Mouse (Mus musculus): ENCODE measurements around the gene Ccs.
"Not testable (repeated sequence)": the region's sequence is repeated elsewhere in the genome, so short reads cannot be mapped to it uniquely, and the experiment has no call there.

Ccs gene

DNA sequence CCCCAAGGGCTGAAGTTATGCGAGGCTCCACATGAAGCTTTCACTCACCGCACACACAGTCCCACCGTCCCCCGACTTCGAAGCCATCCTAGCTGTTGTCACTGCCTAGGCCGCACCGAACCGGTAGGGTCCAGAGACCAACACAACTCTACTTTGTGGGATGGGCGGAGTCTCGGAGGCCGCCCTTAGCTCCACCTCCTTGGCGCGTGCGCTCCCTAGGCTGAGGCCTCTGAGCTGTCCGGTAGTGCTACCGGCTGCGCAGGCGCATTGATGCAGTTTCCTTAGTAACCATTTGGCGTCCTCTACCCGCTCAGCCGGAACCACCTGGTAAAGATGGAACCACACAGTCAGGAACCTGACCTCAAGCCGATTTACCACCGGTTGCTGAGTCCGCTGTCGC, at the start of gene Ccs, which contains the start of gene Ccdc87:
TSS of gene Ccs (minus strand) at position 184 of the 400 bp plus-strand sequence.
TSS of gene Ccdc87 (plus strand) at position 218 of the 400 bp plus-strand sequence.
- DNase-seq: peak; percentile 95

DNA sequence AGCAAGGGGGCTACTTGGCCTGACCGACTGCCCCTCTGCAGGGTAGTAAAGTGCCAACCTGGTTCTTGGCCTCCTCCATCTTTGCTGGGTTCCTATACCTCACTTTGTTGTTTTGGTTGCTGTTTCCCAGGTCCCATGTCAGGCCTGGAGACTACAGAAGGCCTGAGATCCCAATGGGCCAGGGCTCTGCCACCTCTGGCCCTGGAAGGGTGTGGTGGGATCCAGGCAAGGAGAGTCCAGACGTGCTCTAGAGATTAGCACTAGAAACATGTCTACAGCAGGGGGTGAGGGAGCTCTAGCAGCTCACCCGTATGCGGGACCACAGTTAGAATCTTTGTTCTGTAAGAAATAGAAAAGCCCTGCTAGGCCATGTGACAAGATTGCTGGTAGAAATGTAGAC, 44.8 kb upstream of the Ccs start:
- DNase-seq: no peak

DNA sequence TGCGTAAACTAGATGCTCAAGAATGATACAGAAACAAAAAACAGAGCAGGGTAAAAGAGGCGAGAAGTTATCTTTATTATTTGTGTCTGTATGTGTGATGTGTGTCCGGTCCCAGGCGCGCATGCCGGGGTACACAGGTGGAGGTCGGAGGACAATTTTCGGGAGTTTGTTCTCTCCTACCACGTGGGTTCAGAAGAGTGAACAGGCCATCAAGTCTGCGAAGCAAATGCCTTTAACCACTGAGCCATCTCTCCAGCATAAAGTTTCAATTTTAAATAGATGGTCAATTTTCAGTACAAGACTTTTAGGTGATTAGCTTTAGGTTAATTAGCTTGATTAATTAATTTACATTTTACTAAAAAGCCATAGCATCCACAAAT, 40.2 kb upstream of the Ccs start:
- DNase-seq: no peak

DNA sequence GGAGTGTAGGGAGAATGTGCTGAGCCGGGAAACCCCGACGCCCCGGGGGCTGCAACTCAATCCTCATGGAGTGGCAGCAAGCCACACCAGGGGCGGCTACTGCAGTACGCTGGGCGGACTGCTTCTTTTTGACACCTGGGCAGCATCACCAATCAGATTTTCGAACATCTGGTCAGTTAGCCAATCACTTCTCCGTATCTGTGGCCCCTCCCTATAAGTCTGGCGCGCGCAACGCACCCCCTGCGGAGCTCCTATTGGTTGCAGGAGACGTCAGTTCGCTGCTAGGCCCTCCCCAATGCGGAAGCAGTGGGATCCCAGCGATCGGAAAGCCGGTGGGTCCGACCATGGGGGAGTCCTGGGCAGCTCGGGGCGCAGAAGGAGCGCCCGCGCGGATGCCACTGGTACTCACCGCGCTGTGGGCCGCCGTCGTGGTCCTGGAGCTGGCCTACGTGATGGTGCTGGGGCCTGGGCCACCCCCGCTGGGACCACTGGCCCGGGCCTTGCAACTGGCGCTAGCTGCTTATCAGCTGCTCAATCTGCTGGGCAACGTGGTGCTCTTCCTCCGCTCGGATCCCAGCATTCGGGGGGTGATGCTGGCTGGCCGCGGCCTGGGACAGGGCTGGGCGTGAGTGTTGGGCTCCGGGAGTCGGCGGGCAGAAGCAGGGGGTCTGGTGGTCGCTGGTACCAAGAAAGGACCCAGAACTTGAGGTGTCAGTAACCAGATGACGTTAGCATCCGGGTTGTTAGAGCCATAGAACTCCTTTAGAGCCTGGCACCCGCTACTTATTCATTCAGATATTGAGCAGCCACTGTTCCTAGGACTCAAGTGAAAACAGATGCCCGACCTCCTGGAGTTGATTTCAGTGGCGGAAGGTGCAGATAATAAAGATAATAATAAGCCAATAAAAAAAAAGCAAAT, 39.5 kb upstream of the Ccs start, which contains the start of gene Zdhhc24:
TSS of gene Zdhhc24 (plus strand) at position 264 of the 919 bp plus-strand sequence.
- peak; percentile 93 for DNase-seq

DNA sequence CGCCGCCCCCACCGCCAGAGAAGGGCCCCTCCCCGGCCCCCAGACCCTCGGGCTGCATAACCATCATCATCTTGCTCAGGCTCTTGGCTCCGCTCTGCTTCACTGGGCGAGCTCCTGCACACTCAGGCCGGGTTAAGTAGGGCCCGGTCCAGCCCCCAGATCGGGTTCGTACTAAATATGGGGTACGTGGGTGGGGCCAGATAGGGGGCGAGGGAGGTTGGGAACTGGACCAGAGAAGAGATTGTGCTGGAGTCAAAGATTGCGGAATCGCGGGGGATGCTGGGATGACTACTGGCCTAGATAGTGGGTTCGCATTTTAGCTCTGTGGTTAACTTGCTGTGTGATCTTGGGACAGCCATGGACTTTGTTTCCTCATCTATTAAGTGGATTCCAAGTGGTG, 38.7 kb upstream of the Ccs start, which contains the start of gene Actn3:
TSS of gene Actn3 (minus strand) at position 125 of the 400 bp plus-strand sequence.
- DNase-seq: no peak

DNA sequence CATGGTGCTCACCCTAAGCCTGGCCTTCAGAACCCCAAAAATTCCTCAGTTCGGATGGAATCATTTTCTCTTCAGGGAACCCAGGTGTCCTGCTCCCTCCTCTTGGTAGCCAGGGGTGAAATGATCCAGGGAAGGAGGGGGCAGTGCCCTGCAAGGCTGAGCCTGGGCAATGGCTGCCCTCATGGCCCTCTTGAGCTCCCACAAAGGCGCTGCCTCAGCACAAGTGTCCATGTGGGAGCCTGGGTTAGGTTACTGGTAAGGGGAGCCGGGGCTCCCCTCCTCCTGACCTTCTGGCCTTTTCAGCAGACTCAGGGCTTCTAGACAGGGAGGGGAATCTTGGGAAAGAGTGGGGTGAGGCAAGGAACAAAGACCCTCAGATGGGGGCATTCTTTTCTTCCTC, 37.6 kb upstream of the Ccs start:
- DNase-seq: no peak

DNA sequence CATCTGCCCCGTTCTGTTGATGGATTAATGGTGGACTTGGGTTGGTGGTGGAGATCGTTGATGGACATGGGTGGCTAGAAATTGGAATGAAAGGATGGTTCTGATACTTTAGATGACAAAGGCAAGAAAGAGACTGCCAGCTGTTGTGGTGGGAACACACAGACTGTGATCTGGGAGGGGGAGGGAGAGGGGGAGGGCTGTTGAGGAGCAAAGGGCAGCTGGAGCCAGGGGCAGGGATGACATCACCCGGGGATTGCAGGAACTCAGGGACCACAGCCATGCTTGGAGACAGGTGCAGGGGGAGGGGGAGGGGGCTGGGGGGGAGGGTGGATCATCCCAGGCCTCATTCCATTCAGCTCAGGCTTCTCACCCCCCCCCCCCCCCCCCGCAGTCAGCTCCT, 37.1 kb upstream of the Ccs start:
- no peak for DNase-seq

DNA sequence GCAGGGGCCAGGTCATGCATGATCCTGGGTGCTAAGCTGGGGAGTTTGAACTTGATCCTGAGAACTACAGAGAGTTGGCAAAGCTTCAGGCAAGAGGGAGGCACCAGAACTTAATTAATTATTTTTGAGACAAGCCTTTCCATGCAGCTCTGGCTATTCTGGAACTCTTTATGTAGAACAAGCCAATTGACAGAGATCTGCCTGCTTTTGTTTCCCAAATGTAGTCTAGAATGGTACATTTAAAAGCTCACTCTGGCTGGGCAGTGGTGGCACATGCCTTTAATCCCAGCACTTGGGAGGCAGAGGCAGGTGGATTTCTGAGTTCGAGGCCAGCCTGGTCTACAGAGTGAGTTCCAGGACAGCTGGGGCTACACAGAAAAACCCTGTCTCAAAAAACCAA, 35.5 kb upstream of the Ccs start:
- not testable (repeated sequence) for DNase-seq

DNA sequence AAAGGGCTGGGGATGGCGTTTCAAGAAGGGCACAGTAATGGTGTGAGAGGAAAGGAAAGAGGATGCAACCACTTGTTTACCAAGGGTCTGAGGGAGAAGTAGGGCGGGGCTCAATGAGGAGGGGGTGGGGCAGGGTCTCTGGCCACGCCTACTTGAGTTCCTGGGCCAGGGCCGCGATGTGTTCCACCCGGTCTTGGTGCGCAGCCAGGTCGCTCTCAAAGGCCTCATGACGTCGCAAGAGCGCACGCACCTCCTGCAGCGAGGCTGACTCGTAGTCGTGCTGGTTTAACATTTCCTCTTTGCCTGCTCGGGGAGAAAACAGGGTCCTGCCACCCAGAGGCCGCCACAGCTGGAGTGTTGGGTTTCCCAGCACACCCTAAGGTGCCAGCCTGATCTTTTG, 26.0 kb upstream of the Ccs start:
- DNase-seq: no peak

DNA sequence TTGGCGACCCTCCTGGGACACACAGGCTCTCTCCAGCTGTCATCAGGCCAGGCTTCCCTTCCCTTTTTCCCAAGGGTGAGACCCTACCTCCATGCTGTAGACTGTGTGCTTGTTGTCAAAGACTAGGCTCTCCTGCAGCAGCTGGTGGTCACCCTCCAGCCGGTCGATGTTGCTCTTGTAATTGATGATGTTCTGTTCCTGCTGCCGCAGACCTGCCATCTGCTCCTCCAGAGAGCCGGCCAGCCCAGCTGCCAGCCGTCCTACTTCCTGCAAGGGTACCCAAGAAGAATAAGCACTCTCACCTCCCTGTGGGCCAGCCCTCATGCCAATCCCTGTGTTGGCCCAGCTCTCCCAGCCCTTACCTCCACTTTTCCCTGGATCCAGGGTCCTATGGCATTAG, 23.9 kb upstream of the Ccs start:
- DNase-seq: no peak

DNA sequence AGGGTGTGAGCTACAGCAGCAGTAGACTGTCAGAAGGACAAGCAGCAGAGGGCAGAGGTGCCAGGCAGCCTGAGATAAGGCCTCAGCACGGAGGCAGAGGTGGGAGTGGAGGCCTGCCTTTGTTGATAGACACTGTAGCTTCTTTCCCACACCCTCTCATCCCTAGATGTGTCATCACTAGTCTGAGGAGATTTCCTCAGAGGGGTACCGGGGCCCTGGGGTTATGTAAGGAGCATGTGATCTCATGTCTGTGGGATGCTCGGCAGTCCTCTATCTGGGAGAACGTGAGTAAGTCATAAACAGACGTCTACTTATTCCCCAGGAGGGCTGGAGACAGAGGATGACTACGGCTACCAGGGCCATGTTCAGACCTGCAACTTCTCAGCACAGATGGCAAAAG, 19.9 kb upstream of the Ccs start:
- DNase-seq: no peak

DNA sequence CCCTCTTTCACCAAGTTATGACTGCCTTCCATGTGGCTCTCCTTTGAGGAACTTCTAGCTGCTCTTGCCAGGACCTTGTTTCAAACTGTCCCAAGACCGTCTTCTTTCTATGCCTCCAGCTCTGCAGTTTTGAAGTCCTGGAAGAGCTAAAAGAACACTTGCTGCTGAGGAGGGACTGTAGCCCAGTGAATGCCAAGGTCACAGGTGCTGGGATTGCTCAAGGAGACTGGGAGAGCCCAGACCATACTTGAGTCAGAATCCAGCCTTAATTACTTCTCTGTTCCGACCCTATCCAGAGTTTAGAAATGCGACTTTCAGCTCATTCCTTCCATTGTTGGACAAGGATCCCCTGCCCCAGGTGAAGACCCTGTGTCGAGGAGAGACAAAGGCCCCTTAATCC, 16.8 kb upstream of the Ccs start:
- DNase-seq: no peak

DNA sequence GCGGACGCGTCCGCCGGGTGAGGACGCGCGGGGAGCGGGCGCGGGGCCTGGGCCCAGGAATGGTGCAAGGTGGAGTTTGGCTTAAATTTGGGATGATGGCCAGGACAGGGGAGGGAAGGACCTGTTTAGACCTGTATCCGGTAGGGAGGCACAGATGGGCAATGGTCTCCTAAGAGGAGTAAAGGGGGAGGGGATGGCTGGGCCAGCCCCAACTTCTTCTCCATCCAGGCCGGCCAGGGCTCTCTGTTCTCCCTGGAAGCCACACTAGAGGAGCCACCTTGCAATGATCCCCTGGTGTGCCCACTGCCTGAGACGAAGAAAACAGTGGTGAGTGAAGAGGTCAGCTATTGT, 16.3 kb upstream of the Ccs start:
- no peak for DNase-seq

DNA sequence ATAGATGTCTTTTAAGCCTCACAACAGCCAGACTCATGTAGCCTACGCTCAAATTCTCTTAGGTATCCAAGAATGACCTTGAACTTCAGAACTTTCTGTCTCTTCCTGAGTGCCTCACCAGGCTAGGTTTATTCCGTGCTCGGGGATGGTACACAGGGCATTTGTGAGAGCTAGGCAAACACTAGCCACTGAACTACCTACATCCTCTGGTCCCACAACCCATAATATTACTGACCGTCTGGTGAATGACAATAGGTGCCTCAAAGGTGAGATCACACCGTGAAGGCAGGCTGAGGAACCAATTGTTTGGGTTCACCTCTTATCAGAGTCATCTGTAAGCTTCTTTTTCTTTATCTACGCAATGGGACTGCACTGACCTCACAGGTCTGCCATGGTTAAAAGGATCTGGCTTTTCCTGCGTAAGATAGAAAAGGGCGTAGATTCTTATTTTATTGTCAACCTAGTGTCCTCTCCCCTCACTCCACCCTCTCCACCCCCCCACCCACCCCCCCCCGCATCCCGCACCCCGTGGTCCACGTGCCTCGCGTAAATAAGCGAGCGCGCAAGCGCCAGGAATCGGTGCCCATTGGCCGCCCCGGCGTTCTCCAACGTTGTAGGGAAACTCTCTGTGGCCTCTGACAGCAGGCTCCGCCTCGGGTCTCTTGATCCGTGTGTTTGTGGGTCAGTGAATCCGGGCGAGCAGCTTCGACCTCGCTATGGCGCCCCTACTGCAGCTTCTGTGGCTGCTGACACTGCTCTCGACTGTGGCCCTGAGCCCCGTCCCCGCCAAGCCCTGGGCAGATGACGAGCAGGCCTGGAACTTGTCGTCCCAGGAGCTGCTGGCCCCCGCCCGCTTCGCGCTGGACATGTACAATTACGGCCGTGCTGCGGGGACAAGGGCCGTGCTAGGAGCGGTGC, 15.7 kb upstream of the Ccs start, which contains the start of gene Ctsf:
TSS of gene Ctsf (plus strand) at position 579 of the 918 bp plus-strand sequence.
- DNase-seq: peak; percentile 92

DNA sequence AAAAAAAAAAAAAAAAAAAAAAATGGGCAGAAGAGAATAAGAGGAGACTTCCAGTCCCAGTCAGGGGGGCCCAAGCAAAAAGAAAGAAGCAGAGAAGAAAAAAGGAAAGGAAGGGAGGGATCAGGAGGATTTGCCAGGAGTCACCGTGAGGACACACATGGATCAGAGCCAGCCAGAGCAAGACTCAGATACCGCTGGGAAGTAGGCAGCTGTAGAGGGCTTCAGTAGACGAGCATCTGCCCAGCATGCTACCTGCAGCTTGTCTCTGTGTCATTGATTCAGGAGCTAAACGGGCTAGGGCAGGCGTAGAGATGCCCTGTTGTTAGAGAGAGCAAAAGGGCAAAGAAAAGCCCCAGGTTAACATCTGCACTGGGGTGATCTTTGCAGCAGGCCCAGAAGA, 11.1 kb upstream of the Ccs start:
- DNase-seq: no peak

DNA sequence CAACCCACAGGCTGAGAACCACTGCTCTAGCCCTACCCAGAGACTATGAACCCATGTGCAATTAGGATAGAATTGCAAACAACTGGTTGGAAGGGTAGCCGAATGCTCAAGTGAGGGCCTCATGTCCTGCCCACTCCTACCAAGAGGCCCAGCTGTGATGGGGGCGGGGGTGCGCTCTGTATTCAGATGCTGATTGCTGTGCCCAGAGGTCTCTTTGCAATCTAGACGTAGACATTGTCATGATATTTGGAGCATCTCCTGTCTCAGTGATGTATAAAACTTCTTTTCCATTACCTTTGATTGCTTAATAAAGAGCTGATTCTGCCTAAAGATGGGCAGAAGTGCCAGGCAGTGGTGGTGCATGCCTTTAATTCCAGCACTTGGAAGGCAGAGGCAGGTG, 10.7 kb upstream of the Ccs start:
- no peak for DNase-seq

DNA sequence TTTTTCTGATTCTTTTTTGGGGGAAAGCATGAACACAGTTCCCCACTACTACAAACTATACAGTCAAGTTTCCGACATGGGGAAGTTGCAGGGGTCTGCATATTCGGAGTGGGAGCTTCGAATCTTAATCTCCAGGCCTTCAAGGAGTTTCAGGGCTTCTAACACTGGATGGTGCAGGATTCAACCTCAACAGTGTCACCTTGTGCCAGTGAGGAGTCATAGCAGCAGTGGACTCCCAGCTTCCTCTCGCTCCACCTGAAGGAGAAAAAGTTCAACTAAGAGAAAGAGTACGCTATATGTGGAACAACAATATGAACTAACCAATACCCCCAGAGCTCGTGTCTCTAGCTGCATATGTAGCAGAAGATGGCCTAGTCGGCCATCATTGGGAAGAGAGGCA, 8.4 kb upstream of the Ccs start:
- no peak for DNase-seq

DNA sequence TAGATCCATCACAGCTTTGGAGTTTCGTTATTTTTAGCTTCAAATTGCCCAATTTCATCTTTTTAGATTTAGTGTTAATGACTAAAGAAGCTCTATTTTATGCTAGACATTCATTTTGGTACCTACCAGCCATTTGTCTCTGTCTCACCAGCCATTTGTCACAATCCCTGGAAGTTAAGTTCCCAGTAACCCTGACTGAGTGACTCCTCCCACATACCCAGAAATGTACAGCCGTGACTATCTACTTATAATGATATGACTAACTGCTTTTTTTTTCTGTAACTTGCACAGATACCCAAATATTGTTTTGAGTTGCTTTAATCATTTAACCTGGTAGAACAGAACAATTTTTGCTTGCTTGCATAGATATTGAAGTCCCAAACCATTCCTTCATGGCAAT, 6.7 kb upstream of the Ccs start:
- DNase-seq: no peak

DNA sequence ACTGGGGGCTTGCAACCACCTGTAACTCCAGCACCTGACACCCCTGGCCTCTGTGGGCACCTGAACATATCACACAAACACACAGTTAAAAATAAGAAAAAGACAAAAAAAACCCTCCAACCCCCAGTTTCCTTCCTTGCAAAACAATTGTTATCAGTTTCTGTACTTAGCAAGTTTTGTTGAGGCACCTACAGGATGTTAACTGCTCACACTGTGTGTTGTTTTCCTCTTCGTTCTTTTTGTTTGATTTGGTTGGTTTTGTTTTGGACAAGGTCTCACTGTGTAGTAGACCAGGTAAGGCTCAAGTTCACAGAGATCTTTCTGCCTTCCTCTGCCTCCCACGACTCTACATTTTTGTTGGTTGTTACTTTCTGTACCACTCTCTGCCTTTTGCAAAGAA, 3.5 kb upstream of the Ccs start:
- DNase-seq: no peak

DNA sequence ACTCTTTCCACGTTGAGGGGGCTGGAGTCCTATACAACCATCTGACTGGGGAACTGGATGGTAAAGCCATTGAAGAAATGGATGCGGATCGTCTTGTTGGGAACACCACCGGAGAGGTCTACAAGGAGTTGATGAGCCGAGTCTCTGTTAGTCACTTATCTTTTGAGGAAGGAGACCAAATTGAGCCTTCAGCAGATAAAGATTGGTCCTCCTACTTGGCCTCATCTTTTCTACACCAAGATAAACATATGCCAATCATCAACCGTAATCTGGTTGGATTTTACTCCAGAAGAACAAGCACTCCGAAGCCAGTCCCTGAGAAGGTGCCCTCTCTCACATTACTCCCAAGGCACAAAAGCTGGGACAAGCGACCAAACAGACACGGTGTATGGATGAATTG, 1.7 kb upstream of the Ccs start:
- no peak for DNase-seq

DNA sequence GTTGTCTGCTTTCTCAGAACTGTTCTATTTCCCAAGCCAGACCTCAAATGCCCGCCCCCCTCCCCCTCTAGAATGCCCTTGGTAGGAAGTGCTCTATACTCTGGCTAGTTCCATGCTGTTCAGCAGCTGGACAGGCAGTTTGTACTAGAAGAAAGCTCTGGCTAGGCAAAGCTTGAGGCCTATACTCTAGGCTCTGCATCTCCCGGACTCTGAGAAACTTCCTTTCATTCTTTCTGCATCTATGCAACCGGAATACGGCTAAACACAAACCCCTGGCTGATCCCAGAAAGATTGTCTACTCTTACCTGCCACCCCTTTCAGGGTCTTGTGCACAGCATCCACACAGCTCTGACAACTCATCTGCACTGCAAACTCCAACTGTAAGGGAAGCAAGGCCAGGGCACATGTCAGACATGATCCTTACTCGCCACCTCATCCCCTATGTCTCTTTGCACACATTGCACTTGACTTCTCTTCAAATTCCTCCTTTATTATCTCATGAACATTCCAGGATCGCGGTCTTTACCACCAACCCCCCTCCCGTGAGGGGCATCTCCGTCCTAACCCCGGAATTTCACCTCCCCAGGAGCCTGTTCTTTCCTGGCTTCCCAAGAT, 499 bp downstream of the Ccs start:
- DNase-seq: no peak

DNA sequence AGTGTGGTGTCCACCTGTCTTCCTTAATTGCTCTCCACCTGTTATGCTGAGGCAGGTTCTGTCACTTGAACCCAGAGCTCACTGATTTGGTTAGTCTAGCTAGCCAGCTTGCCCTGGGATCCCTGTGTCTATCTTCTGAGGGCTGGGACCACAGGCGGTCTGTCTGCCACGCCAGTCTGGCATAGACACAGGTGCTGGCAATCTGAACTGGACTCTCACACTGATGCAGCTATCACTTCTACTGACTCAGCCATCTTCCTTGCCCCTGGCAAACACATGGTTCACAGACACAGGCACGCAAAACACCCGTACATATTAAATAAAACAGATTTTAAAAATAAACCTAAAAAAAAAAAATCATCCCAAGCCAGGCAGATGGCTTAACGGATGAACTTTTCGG, 2.1 kb downstream of the Ccs start:
- DNase-seq: no peak

DNA sequence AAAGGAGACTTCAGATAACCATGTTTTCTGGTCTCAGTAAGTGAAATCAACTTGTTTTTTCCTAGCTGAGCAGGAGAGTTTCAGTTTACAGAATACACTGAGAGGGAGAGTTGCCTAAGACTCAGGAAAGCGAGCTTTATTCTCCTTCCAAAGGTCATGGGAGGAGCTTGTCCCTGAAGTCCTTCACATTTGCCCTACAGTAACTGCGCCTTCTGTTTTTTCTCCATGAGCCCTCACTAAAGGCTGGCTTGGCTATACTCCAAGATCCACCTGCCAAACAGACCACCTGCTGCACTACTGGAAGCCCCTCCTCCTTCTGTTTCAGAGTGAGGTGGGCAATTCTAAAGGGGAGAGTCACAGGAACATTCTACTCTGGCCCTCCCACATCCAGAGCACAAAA, 3.0 kb downstream of the Ccs start:
- DNase-seq: no peak

Data from right cerebral cortex, postnatal 14 days (tissue).